ENCODE assay signal across 8 mouse cellular contexts in genomic region chr3:135280669-135281415, GRCm38 (mm10). TPM values are rescaled to one million over a fixed set of nuclear protein-coding genes. Genes with fewer than 3 reads are reported as not detected.
DNase-seq lines count a peak whose midpoint lies in the region; ATAC-seq lines count a peak whose summit lies in the region.

Gene Bdh2 (plus strand): TSS chr3:135281221.

- H3K4me1 ChIP-seq in hindbrain, embryonic 12.5 days, result peaks cover 3% of the 10 kb centered on the region; the same call in 1 of the 2 replicates

- ATAC-seq in hindbrain, embryonic 12.5 days (ENCODE audit: low FRiP score), result peak; percentile 82

- H3K9me3 ChIP-seq in hindbrain, embryonic 12.5 days (replicated peaks), result no peaks in the 10 kb centered on the region

- H3K36me3 ChIP-seq in hindbrain, embryonic 12.5 days, result no peaks in the 10 kb centered on the region

- WGBS in hindbrain, embryonic 12.5 days, result 27% methylated on average over 14 of the region's 14 CpGs

- H3K9ac ChIP-seq in hindbrain, embryonic 12.5 days, result no peak within 1 kb of the TSS; the same call in 1 of the 2 replicates

- H3K4me2 ChIP-seq in hindbrain, embryonic 12.5 days (replicated peaks), result no peak within 1 kb of the TSS

- H3K27me3 ChIP-seq in hindbrain, embryonic 12.5 days, result no peaks in the 10 kb centered on the region

- H3K4me3 ChIP-seq in hindbrain, embryonic 12.5 days, result no peak within 1 kb of the TSS

- no peak within 1 kb of the TSS for H3K27ac ChIP-seq in hindbrain, embryonic 12.5 days

- DNase-seq in NIH3T3 (ENCODE audit: low read depth), result peak; percentile 95
- peak; percentile 82 for DNase-seq in cerebellum, postnatal 10 days
- DNase-seq in frontal cortex, postnatal 14 days (ENCODE audit: low spot score in 2 of 2), result peak; percentile 57 to 76
- DNase-seq in layer of hippocampus, postnatal 10 days (ENCODE audit: low spot score in 2 of 2), result peak; percentile 81 to 84
- DNase-seq in lung, postnatal 10 days, result peak; percentile 92
- peak; percentile 95 for DNase-seq in retina, embryonic 14.5 days (ENCODE audit: low spot score)
- DNase-seq in thymus, postnatal 4 days, result peak; percentile 78

RNA-seq across cellular contexts. Expression of gene Bdh2, which starts in this region (rescaled TPM):
- polyA plus RNA-seq in hindbrain, embryonic 12.5 days (2016; fragmentation: Nextera tagmentation; extraction: Ambion mirVana), result 5.6 and 7.2 TPM in 2 replicates
- 1 to 10 TPM; 2.6 to 3.2 TPM for total RNA-seq in layer of hippocampus, postnatal 10 days (2021)
